Mouse (Mus musculus) liver, postnatal 0 days (tissue): ENCODE results near the gene Stx16. TPM values are rescaled to one million over a fixed set of nuclear protein-coding genes. Genes with fewer than 3 reads are reported as not detected.

Experiments
- ATAC-seq: fragments of 200-750 bp; cut with Nextera tagmentation; 2 replicates; pipeline ENCODE4 v1.8.0; 2017; ENCODE audit warnings: mild to moderate bottlenecking, moderate library complexity
- DNase-seq: peaks from one replicate; pipeline ENCODE4 v3.0.0-alpha.2; 2016
- H3K27ac ChIP-seq: fragments of 300-500 bp; sonication (generic); 2 replicates; pipeline ENCODE4 v1.5.1; 2014; ENCODE audit warnings: antibody characterized with exemption, moderate library complexity, mild to moderate bottlenecking, low read depth
- H3K27me3 ChIP-seq: fragments of 300-500 bp; sonication (generic); 2 replicates; pipeline ENCODE4 v1.6.1; 2014; ENCODE audit warnings: low read length, control low read depth, mixed read lengths; ENCODE audit not compliant: insufficient read depth
- H3K36me3 ChIP-seq: fragments of 300-500 bp; sonication (generic); replicated peaks from 2 replicates; pipeline ENCODE4 v1.6.1; 2014; ENCODE audit warnings: mild to moderate bottlenecking, control low read depth, low read length, moderate library complexity, mixed read lengths; ENCODE audit not compliant: insufficient read depth
- H3K4me1 ChIP-seq: fragments of 300-500 bp; sonication (generic); 2 replicates; pipeline ENCODE4 v1.6.1; 2014; ENCODE audit warnings: antibody characterized with exemption, mild to moderate bottlenecking, control low read depth; ENCODE audit not compliant: insufficient read depth
- H3K4me2 ChIP-seq: fragments of 300-500 bp; sonication (generic); 2 replicates; pipeline ENCODE4 v1.6.1; 2014; ENCODE audit warnings: low read depth, mild to moderate bottlenecking, low read length, moderate library complexity, mixed read lengths
- H3K4me3 ChIP-seq: fragments of 300-500 bp; sonication (generic); 2 replicates; pipeline ENCODE4 v1.5.1; 2014; ENCODE audit warnings: low read depth, low read length
- H3K9ac ChIP-seq: fragments of 300-500 bp; sonication (generic); replicated peaks from 2 replicates; pipeline ENCODE4 v1.6.1; 2014; ENCODE audit warnings: mild to moderate bottlenecking, moderate library complexity
- H3K9me3 ChIP-seq: fragments of 300-500 bp; sonication (generic); 2 replicates; pipeline ENCODE4 v1.6.1; 2016; ENCODE audit warnings: mild to moderate bottlenecking, control low read depth, low read length, mixed read lengths
- CTCF ChIP-seq: sonication (generic); IDR thresholded peaks from 2 replicates; pipeline ENCODE4 v1.5.1; 2016; ENCODE audit warnings: antibody characterized with exemption, low read depth
- EP300 ChIP-seq: IDR thresholded peaks from 2 replicates; pipeline ENCODE4 v1.6.1; 2016; ENCODE audit warnings: antibody characterized with exemption, low read depth, mild to moderate bottlenecking
- WGBS: fragments of 180-500 bp; shearing (Covaris S2); extraction: QIAGEN DNeasy Blood & Tissue Kit; methylation state at CpG from one replicate; pipeline ENCODE4 v1.1.7; 2014; ENCODE audit not compliant: insufficient replicate concordance; 5-methylcytosine and 5-hydroxymethylcytosine counted together
- polyA plus RNA-seq: library from polyadenylated mRNA; unstranded; fragments of >200 nt; fragmentation: Nextera tagmentation; extraction: Ambion mirVana; gene quantifications from 2 replicates; pipeline ENCODE4 v1.2.1, GENCODE M21; 2015

The Stx16 gene
- polyA plus RNA-seq, 1 experiment from 2014 or later = 2.9 TPM

DNA sequence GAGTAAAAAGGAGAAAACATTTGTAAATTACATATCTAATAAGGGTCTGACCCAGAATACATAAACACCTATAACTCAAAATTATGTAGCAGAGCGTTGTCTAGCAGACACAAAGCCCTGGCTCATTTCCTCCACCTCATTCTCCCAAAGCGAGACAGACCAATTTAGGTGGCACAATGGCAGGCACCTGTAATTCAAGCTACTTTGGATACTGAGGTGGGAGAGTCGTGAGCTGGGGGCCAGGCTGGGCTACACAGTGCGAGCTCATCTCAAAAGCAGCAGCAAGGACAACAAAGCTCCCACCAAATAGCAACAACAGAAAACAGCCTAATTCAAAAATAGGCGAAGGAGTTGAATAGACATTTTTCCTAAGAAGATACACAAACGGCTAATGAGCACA lies 52.8 kb downstream of the Stx16 start:
- H3K36me3 ChIP-seq = peaks cover 7% of the 10 kb centered on the region; the same call in 1 of the 2 replicates
- H3K27ac ChIP-seq = no peak overlapping the region
- H3K4me2 ChIP-seq = no peak overlapping the region
- no peak for DNase-seq
- TF ChIP-seq CTCF (no peak), EP300 (no peak)
- H3K4me3 ChIP-seq = no peak overlapping the region
- H3K9me3 ChIP-seq = no peaks in the 10 kb centered on the region
- 75% methylated on average over 6 of the region's 6 CpGs for WGBS
- H3K9ac ChIP-seq = no peak overlapping the region
- no peaks in the 10 kb centered on the region for H3K27me3 ChIP-seq
- ATAC-seq = no peak
- peaks cover 5% of the 10 kb centered on the region for H3K4me1 ChIP-seq

DNA sequence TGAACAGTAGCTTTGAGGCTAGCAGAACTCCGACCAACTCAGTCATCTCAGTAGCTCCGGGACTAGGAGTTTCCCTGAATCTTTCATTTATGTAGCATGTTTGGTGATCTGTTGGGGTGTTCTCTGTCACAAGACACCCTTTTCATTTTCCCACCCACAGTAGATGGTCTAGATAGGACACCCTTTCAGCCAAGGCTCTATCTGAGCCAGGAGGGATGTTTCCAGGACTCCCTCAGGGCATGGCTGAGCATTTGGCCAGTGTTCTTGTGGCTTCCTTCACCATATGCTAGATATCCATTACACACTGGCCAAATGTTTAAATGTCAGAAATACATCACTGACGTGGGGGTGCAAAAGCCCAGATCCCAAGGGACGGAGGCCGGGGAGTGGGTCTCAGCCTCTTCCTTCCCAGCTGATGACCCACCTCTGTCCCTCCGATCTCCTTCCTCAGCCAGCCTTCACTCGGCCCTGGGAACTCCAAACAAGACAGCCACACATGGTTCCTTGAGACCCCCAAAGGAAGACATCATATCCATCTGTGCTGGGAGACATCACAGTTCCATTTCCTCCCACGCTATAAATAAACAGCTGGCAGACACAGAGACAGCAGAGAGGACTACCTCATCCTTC lies 54.5 kb downstream of the Stx16 start:
- Histone ChIP-seq H3K4me3 (no peak overlapping the region), H3K9ac (no peak overlapping the region), H3K36me3 (no peaks in the 10 kb centered on the region), H3K9me3 (no peaks in the 10 kb centered on the region), H3K27ac (no peak overlapping the region), H3K4me1 (peaks cover 5% of the 10 kb centered on the region), H3K27me3 (no peaks in the 10 kb centered on the region), H3K4me2 (no peak overlapping the region)
- TF ChIP-seq EP300 (no peak), CTCF (no peak)
- ATAC-seq (no peak), DNase-seq (no peak)
- 74% methylated on average over 8 of the region's 8 CpGs for WGBS

DNA sequence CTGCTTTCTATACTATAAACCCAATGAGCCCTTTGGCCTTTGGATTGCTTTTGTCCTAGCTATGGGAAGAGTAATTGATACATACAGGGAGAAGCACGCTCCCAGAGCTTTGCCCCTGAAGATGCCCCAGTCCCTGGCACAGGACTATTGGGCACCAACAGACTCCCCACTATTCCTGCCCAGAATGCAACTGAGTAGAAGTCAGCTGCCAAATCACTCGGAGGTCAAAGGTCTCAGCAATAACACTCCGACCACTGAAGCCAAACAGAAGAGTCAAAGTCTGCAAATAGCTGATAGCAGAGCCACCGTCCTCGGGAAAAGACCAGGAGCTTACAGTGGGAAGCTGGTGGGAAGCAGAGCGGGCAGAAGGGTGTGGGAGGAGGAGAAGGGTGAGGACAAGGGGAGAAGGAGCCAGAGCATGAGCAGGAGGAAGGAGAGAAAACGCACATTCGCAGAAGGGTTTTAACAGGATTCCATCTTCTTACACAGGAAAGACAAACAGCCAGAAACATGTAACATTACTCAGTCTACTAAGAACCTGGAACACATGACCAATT lies 56.4 kb downstream of the Stx16 start:
- no peak overlapping the region for H3K4me3 ChIP-seq
- H3K27ac ChIP-seq = no peak overlapping the region
- TF ChIP-seq EP300 (no peak), CTCF (no peak)
- H3K27me3 ChIP-seq = no peaks in the 10 kb centered on the region
- DNase-seq (peak; percentile 16), ATAC-seq (peak; percentile 45; the same call in 1 of the 2 replicates)
- H3K4me2 ChIP-seq = no peak overlapping the region
- no peak overlapping the region for H3K9ac ChIP-seq
- 52% methylated on average over 8 of the region's 8 CpGs for WGBS
- H3K36me3 ChIP-seq = no peaks in the 10 kb centered on the region
- H3K9me3 ChIP-seq = no peaks in the 10 kb centered on the region
- no peaks in the 10 kb centered on the region; the same call in 1 of the 2 replicates for H3K4me1 ChIP-seq

Other genes with a start within 250 kb of the Stx16 start
- gene Npepl1, start 34.0 kb downstream of the Stx16 start, polyA plus RNA-seq = 30.8 and 32.0 TPM in 2 replicates
- 332 and 343 TPM in 2 replicates for gene Gnas, start 208.0 kb downstream of the Stx16 start, polyA plus RNA-seq